Mouse (Mus musculus) heart, postnatal 25 days (tissue): ENCODE results near the gene Bmf. TPM values are rescaled to one million over a fixed set of nuclear protein-coding genes. Genes with fewer than 3 reads are reported as not detected.
A peak's percentile ranks its signal among the peaks of the same experiment; 100 is the strongest.

Source experiments
- DNase-seq: peaks from one replicate; pipeline ENCODE4 v3.0.0; 2022; ENCODE audit warnings: low spot score
- intact Hi-C: fragments of 180-260 bp; cut with DNase I; formaldehyde crosslinking; loops from one replicate; pipeline ENCODE4 v1.15.1; 2025
- total RNA-seq, 2 experiments: library from RNA; stranded (reverse); gene quantifications; 2 replicates each; pipeline ENCODE4 v1.2.3; 2021

Bmf gene
- total RNA-seq, 2 experiments from 2014 or later: 7.3 to 11.5 TPM

GRCm38 (mm10) chr2:118546104-118546797 is 3.2 kb downstream of the Bmf start:
- intact Hi-C loops: loop anchor here (5.0 kb wide), 1 partner anchor 34 kb away; no protein-coding TSS in a partner anchor
- DNase-seq: no peak

- DNase-seq: peak; percentile 83
- intact Hi-C loops: loop anchor here (2.0 to 5.0 kb wide), 3 partner anchors 33 to 57 kb away; partner anchors contain the start of gene Bub1b
Observed at GRCm38 (mm10) chr2:118545242-118546103, 4.0 kb downstream of the Bmf start.

- DNase-seq: peak; percentile 61
- intact Hi-C loops: loop anchor here (2.0 kb wide), 2 partner anchors 55 kb away; partner anchors contain the start of gene Bub1b
Observed at GRCm38 (mm10) chr2:118543893-118544799, 5.3 kb downstream of the Bmf start.

GRCm38 (mm10) chr2:118542971-118543573 is 6.4 kb downstream of the Bmf start:
- intact Hi-C loops: no loop called here
- no peak for DNase-seq

GRCm38 (mm10) chr2:118541716-118542115 is 7.8 kb downstream of the Bmf start:
- intact Hi-C loops: no loop called here

GRCm38 (mm10) chr2:118540691-118541117 is 8.8 kb downstream of the Bmf start:
- DNase-seq: no peak
- intact Hi-C loops: no loop called here

More at GRCm38 (mm10) chr2:118541716-118542115, 7.8 kb downstream of the Bmf start:
- no peak for DNase-seq

- no peak for DNase-seq
- intact Hi-C loops: no loop called here
Observed at GRCm38 (mm10) chr2:118539881-118540516, 9.5 kb downstream of the Bmf start.

- intact Hi-C loops: no loop called here
- DNase-seq: no peak
Observed at GRCm38 (mm10) chr2:118539040-118539439, 10.4 kb downstream of the Bmf start.

GRCm38 (mm10) chr2:118537226-118537625 is 12.3 kb downstream of the Bmf start:
- no peak for DNase-seq
- intact Hi-C loops: no loop called here

- no peak for DNase-seq
- intact Hi-C loops: no loop called here
Observed at GRCm38 (mm10) chr2:118536553-118536952, 12.9 kb downstream of the Bmf start.

- no peak for DNase-seq
- intact Hi-C loops: no loop called here
Observed at GRCm38 (mm10) chr2:118536111-118536510, 13.4 kb downstream of the Bmf start.

GRCm38 (mm10) chr2:118533969-118534368 is 15.5 kb downstream of the Bmf start:
- no peak for DNase-seq
- intact Hi-C loops: no loop called here

GRCm38 (mm10) chr2:118532855-118533675 is 16.4 kb downstream of the Bmf start:
- DNase-seq: no peak
- intact Hi-C loops: no loop called here

- DNase-seq: no peak
- intact Hi-C loops: no loop called here
Observed at GRCm38 (mm10) chr2:118532401-118532800, 17.1 kb downstream of the Bmf start.

GRCm38 (mm10) chr2:118529466-118530181 is 19.9 kb downstream of the Bmf start:
- intact Hi-C loops: no loop called here
- DNase-seq: peak; percentile 78

- intact Hi-C loops: no loop called here
- DNase-seq: no peak
Observed at GRCm38 (mm10) chr2:118526545-118526944, 22.9 kb downstream of the Bmf start.

GRCm38 (mm10) chr2:118524811-118525210 is 24.7 kb downstream of the Bmf start:
- intact Hi-C loops: no loop called here
- DNase-seq: no peak
